In the genomic region with DNA sequence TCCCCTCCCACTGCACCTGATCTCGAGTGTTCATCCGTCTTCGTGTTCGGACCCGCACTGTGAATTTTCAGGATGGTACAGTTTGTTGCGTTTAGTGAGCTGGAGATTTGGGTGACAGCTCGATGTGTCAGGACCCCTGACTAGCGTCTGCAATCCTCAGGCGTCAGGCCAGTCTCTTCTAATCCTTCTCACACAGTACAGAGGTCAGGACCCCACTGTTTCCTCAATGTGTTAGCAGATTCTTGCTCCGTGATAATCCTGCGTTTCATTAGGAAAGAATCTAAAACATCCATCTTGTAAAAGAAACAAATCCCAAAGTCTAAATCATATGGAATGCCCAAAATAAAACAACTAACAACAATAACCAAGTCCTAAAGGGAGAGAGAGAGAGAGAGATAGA, we compare ENCODE assay signal across 15 mouse cellular contexts. TPM values are rescaled to one million over a fixed set of nuclear protein-coding genes. Genes with fewer than 3 reads are reported as not detected.
"Had no signal": no experiment of that assay in that cellular context is flagged by ENCODE, and none has a peak within 500 bp of the region (broad histone marks: within the 10 kb centered on the region; RNA-seq: fewer than 3 reads in every experiment).

No protein-coding gene starts in this region.

- DNase-seq: kidney, adult 2 months; kidney, postnatal 25 days; layer of hippocampus, postnatal 36 days; liver, embryonic 13.5 days; thymus, adult 2 months; thymus, postnatal 14 days; thymus, postnatal 4 days had no signal

- ATAC-seq: inflammation-experienced regulatory T-cells, adult 6 months; intestine, postnatal 0 days; midbrain, embryonic 13.5 days; midbrain, embryonic 16.5 days had no signal

- H3K36me3 ChIP-seq: liver, embryonic 13.5 days; midbrain, embryonic 13.5 days had no signal

- H3K27me3 ChIP-seq: midbrain, embryonic 13.5 days had no signal

- H3K4me1 ChIP-seq: liver, embryonic 13.5 days had no signal

- H3K4me2 ChIP-seq: liver, embryonic 13.5 days; midbrain, embryonic 13.5 days had no signal

- H3K27ac ChIP-seq: kidney, postnatal 0 days; left cerebral cortex, adult 2 months; liver, embryonic 13.5 days; macrophage; midbrain, embryonic 13.5 days had no signal

- H3K4me3 ChIP-seq: left cerebral cortex, adult 2 months; liver, embryonic 13.5 days; midbrain, embryonic 13.5 days had no signal

- H3K9ac ChIP-seq: liver, embryonic 13.5 days; midbrain, embryonic 13.5 days had no signal

- H3K9me3 ChIP-seq: liver, embryonic 13.5 days; midbrain, embryonic 13.5 days had no signal

RNA-seq across cellular contexts. Expression of gene Shroom3, which starts 18.5 kb away (rescaled TPM):
- total RNA-seq: megakaryocyte, adult 5-6 weeks had no signal
- polyA plus RNA-seq: macrophage had no signal

RNA-seq across cellular contexts. Expression of gene Ccdc158, which starts 26.7 kb away (rescaled TPM):
- polyA plus RNA-seq: inflammation-experienced regulatory T-cells, adult 6 months; macrophage had no signal
